Mouse (Mus musculus): Measurements from ENCODE around the gene Cux2. TPM values are rescaled to one million over a fixed set of nuclear protein-coding genes. Genes with fewer than 3 reads are reported as not detected.

Gene Cux2
- polyA plus RNA-seq, 1 experiment from 2014 or later: 16.9 TPM

- Histone ChIP-seq H3K9me3 (replicated peaks) (no peaks in the 10 kb centered on the region), H3K4me2 (no peak overlapping the region), H3K4me1 (peaks cover 4% of the 10 kb centered on the region; the same call in 1 of the 2 replicates), H3K27me3 (no peaks in the 10 kb centered on the region), H3K4me3 (no peak overlapping the region), H3K27ac (peak overlapping the region; percentile 0; the same call in 1 of the 2 replicates), H3K36me3 (ENCODE audit: poor library complexity, severe bottlenecking) (peaks cover 65% of the 10 kb centered on the region), H3K9ac (no peak overlapping the region)
- 85% methylated on average over 5 of the region's 5 CpGs for WGBS
- ATAC-seq: no peak
Measured at GRCm38 (mm10) chr5:121809667-121810224, 240.2 kb downstream of the Cux2 start.

GRCm38 (mm10) chr5:121808202-121808601, 241.7 kb downstream of the Cux2 start:
- peaks cover 68% of the 10 kb centered on the region for H3K36me3 ChIP-seq (ENCODE audit: poor library complexity, severe bottlenecking)
- no peak for ATAC-seq
- WGBS: 97% methylated on average over 2 of the region's 2 CpGs
- no peaks in the 10 kb centered on the region for H3K9me3 ChIP-seq (replicated peaks)
- H3K4me3 ChIP-seq: no peak overlapping the region
- peaks cover 4% of the 10 kb centered on the region; the same call in 1 of the 2 replicates for H3K4me1 ChIP-seq
- no peak overlapping the region for H3K9ac ChIP-seq
- H3K27me3 ChIP-seq: no peaks in the 10 kb centered on the region
- no peak overlapping the region for H3K4me2 ChIP-seq
- H3K27ac ChIP-seq: no peak overlapping the region

- H3K36me3 ChIP-seq (ENCODE audit: poor library complexity, severe bottlenecking): peaks cover 67% of the 10 kb centered on the region
- no peak overlapping the region for H3K9ac ChIP-seq
- H3K9me3 ChIP-seq (replicated peaks): no peaks in the 10 kb centered on the region
- H3K4me1 ChIP-seq: peaks cover 4% of the 10 kb centered on the region; the same call in 1 of the 2 replicates
- H3K27ac ChIP-seq: no peak overlapping the region
- H3K4me3 ChIP-seq: no peak overlapping the region
- H3K27me3 ChIP-seq: no peaks in the 10 kb centered on the region
- no peak for ATAC-seq
- WGBS: 79% methylated on average over 3 of the region's 3 CpGs
- no peak overlapping the region for H3K4me2 ChIP-seq
Measured at GRCm38 (mm10) chr5:121807186-121807585, 242.7 kb downstream of the Cux2 start.

Small RNAs within 50 kb of the gene (microRNA-seq; reads per million reads assigned to microRNA genes)
- not detected for gene Mir7031

Other genes starting within 250 kb of the Cux2 start
- 4.7 and 4.8 TPM in 2 replicates for gene Sh2b3, start 212.5 kb downstream of the Cux2 start, polyA plus RNA-seq (2015; fragmentation: Nextera tagmentation; extraction: Ambion mirVana)
- gene Pheta1, start 201.1 kb downstream of the Cux2 start, polyA plus RNA-seq (2015; fragmentation: Nextera tagmentation; extraction: Ambion mirVana): 46.8 and 50.7 TPM in 2 replicates
- 0.81 and 3.6 TPM in 2 replicates for gene Myl2, start 50.8 kb upstream of the Cux2 start, polyA plus RNA-seq (2015; fragmentation: Nextera tagmentation; extraction: Ambion mirVana)
- gene Ccdc63, start 90.7 kb upstream of the Cux2 start, polyA plus RNA-seq (2015; fragmentation: Nextera tagmentation; extraction: Ambion mirVana): not detected in 2 replicates
- 288 TPM in 2 replicates for gene Ppp1cc, start 108.2 kb upstream of the Cux2 start, polyA plus RNA-seq (2015; fragmentation: Nextera tagmentation; extraction: Ambion mirVana)
- gene Hvcn1, start 156.7 kb upstream of the Cux2 start, polyA plus RNA-seq (2015; fragmentation: Nextera tagmentation; extraction: Ambion mirVana): 2.9 and 3.0 TPM in 2 replicates
- 4.8 and 4.9 TPM in 2 replicates for gene Tctn1, start 214.4 kb upstream of the Cux2 start, polyA plus RNA-seq (2015; fragmentation: Nextera tagmentation; extraction: Ambion mirVana)
- gene Pptc7, start 234.3 kb upstream of the Cux2 start, polyA plus RNA-seq (2015; fragmentation: Nextera tagmentation; extraction: Ambion mirVana): 7.5 and 7.7 TPM in 2 replicates

All from forebrain, embryonic 13.5 days (tissue).